Mouse (Mus musculus): ENCODE measurements around the gene Eya2.

DNA sequence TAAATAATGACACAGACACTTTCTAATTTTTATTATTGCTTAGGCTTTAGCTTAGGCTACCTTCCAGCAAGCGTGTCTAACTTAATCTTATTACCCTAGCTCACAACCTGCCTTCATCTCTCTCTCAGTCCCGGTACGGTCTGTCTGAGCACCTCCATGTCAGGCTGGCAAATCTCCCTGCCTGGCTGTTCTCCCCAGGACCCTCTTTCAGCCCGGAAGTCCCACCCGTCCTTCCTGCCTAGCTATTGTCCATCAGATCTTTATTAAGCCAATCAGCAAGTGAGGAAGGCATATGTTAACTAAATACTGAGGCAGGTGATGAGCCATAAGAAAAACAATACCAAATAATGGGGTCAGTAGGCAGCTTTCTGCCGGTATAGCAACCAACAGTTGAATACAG, 62.1 kb downstream of the Eya2 start:
- TF ChIP-seq CTCF (IDR thresholded peaks at IDR 0.05; ENCODE audit: extremely low read depth, insufficient read depth, low read length), result no peak
- no peak for TF ChIP-seq POLR2A (IDR thresholded peaks at IDR 0.05; ENCODE audit: extremely low read depth, insufficient read depth, low read length)

Measured in cortical plate, adult 2 months (tissue).